Mouse (Mus musculus) megakaryocyte, embryonic 14.5 days (primary cell): ENCODE data around the gene Sobp.

ENCODE experiments used
- FLI1 ChIP-seq: IDR thresholded peaks from 2 replicates; pipeline ENCODE4 v1.6.1; 2012; ENCODE audit warnings: low read length, inconsistent platforms, mixed read lengths
- GATA1 ChIP-seq: IDR thresholded peaks from 3 replicates; pipeline ENCODE4 v1.6.1; 2012; ENCODE audit warnings: mixed read lengths, low read length, inconsistent platforms, borderline replicate concordance

DNA sequence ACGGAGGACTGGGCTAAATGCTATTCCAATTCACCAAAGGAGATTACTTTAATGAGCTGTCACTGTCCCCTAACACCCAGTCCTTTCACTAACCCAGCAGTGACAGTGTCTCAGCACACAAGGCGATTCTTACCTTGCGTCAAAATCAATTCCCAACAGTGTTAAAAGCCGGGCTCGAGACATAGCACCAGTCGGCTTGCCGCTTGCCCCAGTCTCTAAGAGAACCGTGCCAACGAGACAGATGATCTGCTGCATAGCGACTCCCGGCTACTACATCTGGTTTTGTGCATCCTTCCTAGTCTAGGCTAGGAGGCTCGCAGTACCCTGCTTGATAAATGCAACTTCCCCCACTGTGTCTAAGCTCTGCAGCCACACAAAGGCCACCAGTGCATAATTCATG is 12.0 kb downstream of the Sobp start:
- TF ChIP-seq GATA1 (no peak), FLI1 (no peak)
